ENCODE assay signal across 21 mouse cellular contexts in genomic region chr16:62657383-62657782, GRCm38 (mm10).
"Had no signal": no experiment of that assay in that cellular context is flagged by ENCODE, and none has a peak within 500 bp of the region (broad histone marks: within the 10 kb centered on the region; RNA-seq: fewer than 3 reads in every experiment).

No protein-coding gene starts in this region.

- H3K4me1 ChIP-seq: lung, embryonic 15.5 days; midbrain, embryonic 10.5 days; neural tube, embryonic 12.5 days had no signal

- H3K27me3 ChIP-seq: lung, embryonic 15.5 days; midbrain, embryonic 12.5 days; neural tube, embryonic 12.5 days; neural tube, embryonic 15.5 days had no signal

- H3K36me3 ChIP-seq: lung, embryonic 15.5 days; midbrain, embryonic 10.5 days; midbrain, embryonic 12.5 days; neural tube, embryonic 12.5 days; neural tube, embryonic 15.5 days had no signal

- H3K4me2 ChIP-seq: lung, embryonic 15.5 days; midbrain, embryonic 12.5 days; neural tube, embryonic 12.5 days; neural tube, embryonic 15.5 days had no signal

- H3K9ac ChIP-seq: liver, postnatal 0 days; lung, embryonic 15.5 days; midbrain, embryonic 12.5 days; neural tube, embryonic 12.5 days; neural tube, embryonic 15.5 days had no signal

- H3K27ac ChIP-seq: lung, embryonic 15.5 days; midbrain, embryonic 10.5 days; midbrain, embryonic 12.5 days; neural tube, embryonic 12.5 days; neural tube, embryonic 15.5 days had no signal

- H3K9me3 ChIP-seq: lung, embryonic 15.5 days; midbrain, embryonic 10.5 days; midbrain, embryonic 12.5 days; neural tube, embryonic 12.5 days; neural tube, embryonic 15.5 days had no signal

- H3K4me3 ChIP-seq: lung, embryonic 15.5 days; midbrain, embryonic 10.5 days; midbrain, embryonic 12.5 days; myocyte; neural tube, embryonic 12.5 days; neural tube, embryonic 15.5 days had no signal

- DNase-seq: liver, postnatal 0 days; lung, adult 2 months; lung, postnatal 14 days; lung, postnatal 4 days; midbrain, embryonic 14.5 days; retina, postnatal 1 day; right cerebral cortex, adult 18-20 months; right cerebral cortex, postnatal 25 days; right cerebral cortex, postnatal 4 days; spleen, adult 18-20 months; thymus, adult 18-20 months; thymus, postnatal 14 days; thymus, postnatal 36 days had no signal

- ATAC-seq: liver, postnatal 0 days; lung, postnatal 0 days; midbrain, embryonic 16.5 days had no signal
